Mouse (Mus musculus) right cerebral cortex, postnatal 4 days (tissue): ENCODE measurements around the gene Il10rb.

Experiments
- DNase-seq: peaks from one replicate; pipeline ENCODE4 v3.0.0-alpha.2; 2022

The Il10rb gene

DNA sequence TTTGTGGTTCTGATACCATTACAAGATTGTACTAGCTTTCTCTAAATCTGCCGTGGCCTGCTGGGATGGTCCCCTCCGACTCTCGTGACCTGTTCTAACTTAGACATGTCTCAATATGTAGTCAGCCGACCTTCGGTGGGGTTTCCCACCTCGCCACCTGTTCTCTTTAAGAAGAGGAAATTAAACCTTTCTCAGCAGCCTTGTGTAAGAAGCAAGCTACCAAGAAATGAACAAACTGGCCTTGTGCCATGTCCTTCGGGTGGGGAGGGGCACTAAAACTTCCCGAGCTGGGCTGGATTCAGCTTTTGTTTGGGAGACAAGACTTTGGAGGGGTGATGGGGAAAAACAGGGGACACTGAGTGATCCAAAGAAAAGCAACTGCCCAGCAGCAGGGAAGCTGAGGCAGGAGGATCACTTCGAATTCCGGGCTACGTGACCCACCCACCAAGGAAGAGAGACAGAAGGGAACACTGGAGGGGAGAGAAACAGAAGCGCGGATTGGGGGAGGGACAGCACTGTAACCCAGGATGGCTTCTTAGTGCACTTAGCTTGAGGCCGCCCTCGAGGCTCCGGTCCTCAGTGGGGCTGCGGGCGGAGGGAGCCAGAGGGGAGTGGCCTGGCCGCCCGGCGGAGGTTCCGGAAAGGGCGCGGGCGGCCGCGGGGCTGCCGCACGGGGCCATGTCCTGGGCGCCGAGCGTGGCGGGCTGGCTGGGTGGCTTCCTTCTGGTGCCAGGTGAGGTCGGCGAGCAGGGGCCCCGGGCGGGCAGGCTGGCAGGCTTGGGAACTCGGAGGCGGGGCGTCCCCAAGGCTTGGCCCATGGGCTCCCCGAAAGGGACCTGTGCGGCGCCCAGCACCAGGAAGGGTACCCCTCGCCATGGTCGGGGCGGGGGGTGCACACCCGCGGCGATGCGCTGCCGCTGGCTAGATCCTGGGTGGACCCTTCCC lies at the start of gene Il10rb:
Il10rb (plus strand) TSS at position 525 of the 945 bp plus-strand sequence.
- DNase-seq = peak; percentile 40

DNA sequence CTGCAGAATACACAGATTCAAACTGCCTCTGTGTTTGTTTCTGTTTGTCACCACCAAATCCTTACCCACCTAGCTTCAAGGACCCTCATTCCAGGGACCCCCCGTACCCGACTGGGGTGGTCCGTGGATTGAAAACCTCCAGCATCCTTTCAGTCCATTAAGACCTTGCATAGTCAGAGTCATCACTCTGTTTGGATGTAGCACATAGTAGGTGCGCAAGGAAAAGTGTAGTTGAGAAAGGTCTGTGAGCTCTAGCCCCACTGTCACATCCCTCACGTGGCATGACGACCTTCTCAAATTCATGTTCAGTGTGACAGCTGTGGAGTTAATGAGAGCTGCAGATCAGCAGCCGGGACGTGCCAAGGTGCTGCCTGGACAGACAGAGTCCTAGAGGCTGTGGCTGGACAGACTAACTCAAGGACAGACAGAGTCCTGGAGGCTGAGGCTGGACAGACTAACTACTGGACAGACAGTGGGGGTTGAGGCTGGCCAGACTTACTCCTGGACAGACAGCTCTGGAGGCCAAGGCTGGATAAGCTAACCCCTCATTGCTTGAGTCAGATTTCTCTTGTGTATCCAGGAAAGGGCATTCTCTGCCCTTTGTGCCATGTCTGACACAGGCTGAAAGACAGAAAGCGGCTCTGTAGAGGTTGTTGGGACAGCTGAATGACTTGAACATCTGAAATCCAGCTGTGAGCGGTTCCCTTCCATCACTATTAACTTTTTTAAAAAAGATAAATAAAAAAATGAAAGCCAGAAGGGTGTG lies 49.0 kb upstream of the Il10rb start:
- no peak for DNase-seq

DNA sequence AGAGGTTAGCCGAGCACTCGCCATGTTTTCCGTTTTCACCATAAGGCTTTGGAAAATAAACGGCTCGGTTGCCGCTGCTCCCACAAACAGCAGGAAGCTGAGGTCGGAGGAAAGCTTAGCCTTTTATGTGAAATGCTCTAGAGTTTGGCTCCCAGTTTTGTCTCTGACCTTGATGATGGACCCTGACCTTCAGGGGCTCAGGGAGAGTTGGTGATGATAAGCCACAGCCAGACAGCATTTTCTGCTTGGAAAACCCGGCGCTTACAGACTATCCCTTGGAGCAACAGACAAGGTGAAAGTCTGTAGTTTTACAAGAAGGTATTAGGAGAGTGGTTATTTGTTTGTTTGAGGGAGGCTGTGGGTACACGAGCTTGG lies 48.5 kb upstream of the Il10rb start:
- DNase-seq = no peak

- DNase-seq = peak; percentile 43
Measured at GRCm38 (mm10) chr16:91358555-91358954, 47.4 kb upstream of the Il10rb start.

GRCm38 (mm10) chr16:91359531-91359930 lies 46.4 kb upstream of the Il10rb start:
- no peak for DNase-seq

GRCm38 (mm10) chr16:91360162-91360561 lies 45.8 kb upstream of the Il10rb start:
- DNase-seq = no peak

- DNase-seq = no peak
Measured at GRCm38 (mm10) chr16:91362006-91362405, 44.0 kb upstream of the Il10rb start.

GRCm38 (mm10) chr16:91362616-91363272 lies 43.2 kb upstream of the Il10rb start:
- DNase-seq = no peak

- DNase-seq = no peak
Measured at GRCm38 (mm10) chr16:91363483-91363882, 42.5 kb upstream of the Il10rb start.

DNA sequence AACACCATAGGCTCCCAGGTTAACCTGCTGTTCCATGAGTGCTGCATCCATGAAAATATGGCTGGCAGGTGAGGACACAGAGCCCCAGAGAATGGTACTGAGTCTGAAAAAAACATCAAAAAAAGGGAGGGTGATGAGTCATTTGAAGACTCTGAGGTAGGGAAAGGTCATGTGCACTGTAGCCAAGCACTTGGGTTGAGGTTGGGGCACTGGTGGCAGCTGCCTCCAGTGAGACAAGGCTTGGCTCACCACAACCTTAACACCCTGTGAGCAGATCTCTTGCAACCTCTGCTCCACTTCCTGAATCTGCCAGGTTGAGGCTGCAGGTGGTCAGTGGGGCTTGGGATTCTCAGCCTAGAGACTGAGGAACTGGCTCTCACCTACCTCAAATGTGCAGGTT lies 39.4 kb upstream of the Il10rb start:
- no peak for DNase-seq

DNA sequence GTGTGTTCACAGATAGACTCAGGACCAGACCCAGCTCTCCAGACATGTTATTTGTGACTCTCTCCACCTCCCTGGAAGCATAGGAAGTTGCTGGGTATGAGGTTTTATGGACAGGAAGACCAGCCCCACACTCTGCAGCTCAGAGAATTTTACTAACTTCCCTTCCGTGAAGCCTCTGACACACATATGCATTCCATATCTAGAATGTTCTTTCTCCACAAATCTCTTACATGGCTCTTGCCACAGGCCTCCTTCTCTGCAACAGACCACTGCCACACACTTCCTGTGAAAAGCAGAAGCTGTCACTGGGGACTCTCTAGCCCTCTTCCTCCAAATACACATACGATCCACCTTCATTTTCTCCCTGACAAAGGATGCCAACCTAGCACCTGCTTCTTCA lies 38.9 kb upstream of the Il10rb start:
- DNase-seq = no peak

- peak; percentile 74 for DNase-seq
Measured at GRCm38 (mm10) chr16:91372577-91373472, 33.1 kb upstream of the Il10rb start, which contains the start of gene Ifnar2. Ifnar2 (plus strand) TSS chr16:91372783.

- no peak for DNase-seq
Measured at GRCm38 (mm10) chr16:91373473-91374252, 32.3 kb upstream of the Il10rb start.

- no peak for DNase-seq
Measured at GRCm38 (mm10) chr16:91374253-91374634, 31.7 kb upstream of the Il10rb start.

- no peak for DNase-seq
Measured at GRCm38 (mm10) chr16:91376701-91377100, 29.3 kb upstream of the Il10rb start.

GRCm38 (mm10) chr16:91378431-91378986 lies 27.5 kb upstream of the Il10rb start:
- no peak for DNase-seq

GRCm38 (mm10) chr16:91378991-91379390 lies 27.0 kb upstream of the Il10rb start:
- DNase-seq = no peak

DNA sequence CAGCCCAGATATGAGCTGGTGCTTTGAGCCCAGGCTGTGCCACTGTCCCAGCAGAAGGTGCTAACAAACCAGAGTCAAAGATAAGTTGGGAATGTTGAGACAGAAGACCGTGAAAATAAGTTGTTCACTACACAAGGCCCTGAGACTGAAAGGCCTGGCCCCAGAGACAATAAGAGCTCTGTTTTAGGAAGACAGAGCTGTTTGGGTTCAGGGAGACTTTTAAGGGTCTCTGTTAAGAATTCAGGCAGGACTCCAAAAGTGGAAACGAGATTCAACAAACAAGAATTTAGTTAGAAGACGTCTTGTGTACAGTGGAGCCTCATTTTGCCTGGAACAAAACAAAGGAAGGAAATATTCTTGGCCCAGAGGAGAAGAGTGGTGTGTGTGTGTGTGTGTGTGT lies 26.6 kb upstream of the Il10rb start:
- DNase-seq = no peak

DNA sequence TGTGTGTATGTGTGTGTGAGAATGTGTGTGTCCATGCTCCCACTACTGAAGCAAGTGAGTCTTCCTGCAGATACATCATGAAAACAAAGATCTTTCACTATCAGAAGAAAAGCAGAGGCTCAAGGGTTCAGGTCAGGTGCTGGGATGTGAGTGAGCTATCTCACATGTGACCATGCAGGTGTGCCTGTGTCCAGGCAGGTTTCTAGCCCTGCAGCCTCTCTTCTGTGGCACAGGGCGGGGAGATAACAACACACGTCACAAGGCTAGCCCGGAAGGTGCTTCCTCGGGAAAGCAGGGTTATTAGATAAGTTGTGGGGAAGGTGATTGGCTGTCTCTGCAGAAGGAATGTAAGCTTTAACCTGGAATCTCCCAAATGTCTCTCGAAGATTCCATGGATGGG lies 25.8 kb upstream of the Il10rb start:
- no peak for DNase-seq

DNA sequence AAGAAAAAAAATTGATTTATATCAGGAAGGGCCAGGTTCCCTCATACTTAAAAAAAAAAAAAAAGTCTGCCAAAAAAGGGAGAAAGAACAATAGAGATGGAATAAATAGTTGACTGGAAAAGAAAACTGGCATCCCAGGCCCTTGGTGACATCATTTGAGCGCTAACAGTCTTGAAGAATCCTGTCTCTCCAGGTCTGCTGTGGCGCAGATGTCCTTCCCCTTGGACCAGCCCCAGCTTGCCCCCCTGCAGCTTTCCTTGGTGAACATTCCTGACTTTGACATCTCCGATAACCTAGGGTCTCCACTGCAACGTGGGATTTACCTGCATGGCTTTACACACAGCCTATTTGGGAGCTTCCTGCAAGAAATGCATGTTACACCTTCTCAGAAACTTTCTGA lies 24.4 kb upstream of the Il10rb start:
- no peak for DNase-seq

- DNase-seq = no peak
Measured at GRCm38 (mm10) chr16:91382261-91382790, 23.6 kb upstream of the Il10rb start.
